ENCODE assay signal across 25 mouse cellular contexts in genomic region chr15:25225431-25225830, GRCm38 (mm10).
"Had no signal": no experiment of that assay in that cellular context is flagged by ENCODE, and none has a peak within 500 bp of the region (broad histone marks: within the 10 kb centered on the region; RNA-seq: fewer than 3 reads in every experiment).

No protein-coding gene starts in this region.

- H3K27ac ChIP-seq: heart, embryonic 10.5 days; hindbrain, embryonic 10.5 days; hindbrain, embryonic 12.5 days; hindbrain, embryonic 14.5 days; intestine, embryonic 15.5 days; layer of hippocampus, adult 2 months; left cerebral cortex, adult 2 months; limb, embryonic 10.5 days; limb, embryonic 12.5 days had no signal

- H3K4me3 ChIP-seq: heart, embryonic 10.5 days; heart, embryonic 12.5 days; hindbrain, embryonic 10.5 days; hindbrain, embryonic 12.5 days; intestine, embryonic 15.5 days; layer of hippocampus, adult 2 months; left cerebral cortex, adult 2 months; limb, embryonic 10.5 days; limb, embryonic 12.5 days had no signal

- H3K36me3 ChIP-seq: heart, embryonic 10.5 days; heart, embryonic 12.5 days; hindbrain, embryonic 10.5 days; hindbrain, embryonic 12.5 days; intestine, embryonic 15.5 days; limb, embryonic 10.5 days; limb, embryonic 12.5 days had no signal

- H3K27me3 ChIP-seq: heart, embryonic 12.5 days; hindbrain, embryonic 12.5 days; intestine, embryonic 15.5 days; limb, embryonic 12.5 days had no signal

- H3K9ac ChIP-seq: heart, embryonic 12.5 days; hindbrain, embryonic 12.5 days; hindbrain, embryonic 14.5 days; intestine, embryonic 15.5 days; limb, embryonic 12.5 days had no signal

- H3K4me1 ChIP-seq: heart, embryonic 10.5 days; heart, embryonic 12.5 days; hindbrain, embryonic 12.5 days; intestine, embryonic 15.5 days had no signal

- DNase-seq: gastrocnemius, postnatal 14 days; gastrocnemius, postnatal 36 days; heart, adult 18-20 months; heart, postnatal 10 days; heart, postnatal 4 days; kidney, adult 18-20 months; kidney, adult 8-10 months; kidney, postnatal 10 days; kidney, postnatal 25 days; kidney, postnatal 4 days; liver had no signal

- H3K4me2 ChIP-seq: heart, embryonic 12.5 days; hindbrain, embryonic 12.5 days; hindbrain, embryonic 14.5 days; intestine, embryonic 15.5 days; limb, embryonic 12.5 days; liver, embryonic 11.5 days had no signal

- ATAC-seq: hindbrain, embryonic 16.5 days; inflammation-experienced regulatory T-cells, adult 6 months; intestine, embryonic 15.5 days; intestine, postnatal 0 days had no signal

- H3K9me3 ChIP-seq: heart, embryonic 10.5 days; heart, embryonic 12.5 days; hindbrain, embryonic 10.5 days; hindbrain, embryonic 12.5 days; intestine, embryonic 15.5 days; limb, embryonic 10.5 days; limb, embryonic 12.5 days had no signal
